In genomic region chr1:195175980-195176931, GRCm38 (mm10) we compare ENCODE assay signal across 8 mouse cellular contexts. TPM values are rescaled to one million over a fixed set of nuclear protein-coding genes. Genes with fewer than 3 reads are reported as not detected.
DNase-seq lines count a peak whose midpoint lies in the region; ATAC-seq lines count a peak whose summit lies in the region.

TSS of gene Cr2 (minus strand) at chr1:195176716.

- DNase-seq in ZHBTc4 (ENCODE audit: low read depth, low spot score), result peak; percentile 82
- peak; percentile 8 to 16 for DNase-seq in gastrocnemius, postnatal 36 days
- DNase-seq in left cerebral cortex, adult 8-10 months (ENCODE audit: low spot score in 2 of 2), result peak; percentile 30 to 34
- DNase-seq in right cerebral cortex, postnatal 10 days (ENCODE audit: low spot score in 2 of 2), result peak; percentile 78 to 81
- DNase-seq in urinary bladder, postnatal 25 days (ENCODE audit: low spot score), result peak; percentile 10

- intact Hi-C loops in gastrocnemius, postnatal 36 days (cut with DNase I), result no loop called here

- ATAC-seq in common myeloid progenitor, adult 5-6 weeks (replicated peaks; ENCODE audit: low read depth, poor library complexity, severe bottlenecking), result peak; percentile 100
- ATAC-seq in inflammation-experienced regulatory T-cells, adult 6 months, result peak; percentile 91
- peak; percentile 100 for ATAC-seq in megakaryocyte progenitor cell, adult 5-6 weeks (replicated peaks; ENCODE audit: poor library complexity)

RNA-seq across cellular contexts. Expression of gene Cr2, which starts in this region (rescaled TPM):
- total RNA-seq in common myeloid progenitor, adult 5-6 weeks (2017), result not detected in 2 replicates
- not detected for total RNA-seq in gastrocnemius, postnatal 36 days (2021)
- 1 to 10 TPM; 2.9 to 4.4 (median 3.4) TPM for polyA plus RNA-seq in inflammation-experienced regulatory T-cells, adult 6 months (2017; shearing (Covaris generic))
- 1 to 10 TPM in 1 of 4 experiments, under 1 TPM in 2, not detected in 1; 0.33 to 1.1 (median 0.84) TPM for total RNA-seq in left cerebral cortex, adult 8-10 months (2022)
- total RNA-seq in megakaryocyte progenitor cell, adult 5-6 weeks (2015), result not detected in 2 replicates
- not detected in 2 replicates for total RNA-seq in megakaryocyte progenitor cell, adult 5-6 weeks (2017)

Comparison
In these comparisons a context has a peak if more than half of its experiments do, and no peak if none do; other contexts are left out.
1. Peak in every context shown above with its lines: DNase-seq and ATAC-seq.
2. Peak in ATAC-seq in common myeloid progenitor, adult 5-6 weeks; RNA of the gene not detected or under 1 TPM.
3. Peak in DNase-seq in gastrocnemius, postnatal 36 days; RNA of the gene not detected or under 1 TPM.
4. Peak in ATAC-seq in megakaryocyte progenitor cell, adult 5-6 weeks; RNA of the gene not detected or under 1 TPM.
5. DNase-seq: peak in every context shown above with its lines; median percentile 82 in ZHBTc4; 80 in right cerebral cortex, postnatal 10 days; 32 in left cerebral cortex, adult 8-10 months; 12 in gastrocnemius, postnatal 36 days; 10 in urinary bladder, postnatal 25 days.